Mouse (Mus musculus): ENCODE data around the gene Htra3.

GRCm38 (mm10) chr5:35710481-35710880 lies 30.9 kb upstream of the Htra3 start:
- TF ChIP-seq CTCF (IDR thresholded peaks at IDR 0.05), result no peak
- TF ChIP-seq EP300 (IDR thresholded peaks at IDR 0.05), result no peak

Data from lung, postnatal 0 days (tissue).